Mouse (Mus musculus) megakaryocyte-erythroid progenitor cell, adult 5-6 weeks (primary cell): ENCODE measurements around the gene Rabgap1l. TPM values are rescaled to one million over a fixed set of nuclear protein-coding genes. Genes with fewer than 3 reads are reported as not detected.

Experiments
- ATAC-seq: replicated peaks from 2 replicates; pipeline ENCODE4 v1.8.0; 2016; ENCODE audit warnings: mild to moderate bottlenecking, inconsistent platforms; ENCODE audit not compliant: severe bottlenecking, poor library complexity, low FRiP score, low TSS enrichment
- total RNA-seq, 2 experiments: library from RNA; stranded (forward) in 1 of 2; stranded (reverse) in 1 of 2; fragments of 200-1000, 215-1000 nt in 1 of 2; fragments of >200 nt in 1 of 2; fragmentation: Nextera tagmentation in 1 of 2; gene quantifications; 2 replicates each; pipeline ENCODE4 v1.2.3; 2014 to 2017

Gene Rabgap1l
- total RNA-seq, 2 experiments from 2014 or later: 124 to 256 TPM

DNA sequence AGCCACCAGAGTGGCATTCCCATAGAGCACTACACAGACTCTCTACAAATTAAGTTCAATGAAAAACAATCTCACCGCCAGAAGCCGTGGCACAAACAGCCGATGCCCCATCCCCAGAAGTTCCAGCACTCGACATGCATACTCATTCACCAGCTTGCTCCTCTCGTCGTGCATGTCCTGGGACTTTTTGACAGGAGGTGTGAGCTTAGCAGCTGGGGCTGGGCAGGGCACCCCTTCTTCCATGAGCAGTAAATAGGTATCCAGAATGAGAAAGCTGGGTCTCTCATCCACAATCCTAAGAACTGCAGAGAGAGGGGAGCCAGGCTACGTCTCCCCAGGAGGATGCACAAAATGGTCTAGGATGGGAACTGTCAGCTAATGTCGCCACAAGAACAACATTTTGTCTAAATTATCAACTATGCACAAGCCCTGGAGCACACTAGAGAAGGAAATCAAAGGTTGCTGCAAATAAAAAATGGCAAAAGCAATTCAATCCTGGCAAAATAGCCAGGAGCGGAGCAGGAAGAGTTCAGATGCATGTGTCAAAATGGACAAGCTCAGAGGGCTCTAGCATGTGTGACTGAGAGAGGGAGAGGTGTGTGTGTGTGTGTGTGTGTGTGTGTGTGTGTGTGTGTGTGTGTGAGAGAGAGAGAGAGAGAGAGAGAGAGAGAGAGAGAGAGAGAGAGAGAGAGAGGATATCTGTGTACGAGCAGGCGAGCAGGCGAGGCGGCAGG, 441.7 kb downstream of the Rabgap1l start:
- ATAC-seq: no peak

DNA sequence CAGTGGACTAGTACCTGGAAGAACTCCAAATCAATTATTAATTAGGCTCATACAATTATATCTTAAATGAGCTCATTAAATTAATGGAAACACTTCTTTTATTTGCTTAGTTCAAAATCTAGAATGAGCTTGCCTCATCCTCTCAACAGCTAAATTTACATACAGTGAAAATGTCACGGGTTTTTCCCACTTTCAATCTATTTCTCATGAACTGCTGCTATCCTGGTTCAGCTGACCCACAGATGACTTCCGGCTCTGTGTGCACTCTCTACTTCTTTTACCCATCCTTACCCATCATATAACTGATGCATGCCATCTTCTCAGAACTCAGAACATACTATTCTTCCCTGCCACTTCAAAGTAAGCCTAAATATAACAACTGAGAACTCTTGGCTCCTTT, 452.4 kb downstream of the Rabgap1l start:
- ATAC-seq: no peak

DNA sequence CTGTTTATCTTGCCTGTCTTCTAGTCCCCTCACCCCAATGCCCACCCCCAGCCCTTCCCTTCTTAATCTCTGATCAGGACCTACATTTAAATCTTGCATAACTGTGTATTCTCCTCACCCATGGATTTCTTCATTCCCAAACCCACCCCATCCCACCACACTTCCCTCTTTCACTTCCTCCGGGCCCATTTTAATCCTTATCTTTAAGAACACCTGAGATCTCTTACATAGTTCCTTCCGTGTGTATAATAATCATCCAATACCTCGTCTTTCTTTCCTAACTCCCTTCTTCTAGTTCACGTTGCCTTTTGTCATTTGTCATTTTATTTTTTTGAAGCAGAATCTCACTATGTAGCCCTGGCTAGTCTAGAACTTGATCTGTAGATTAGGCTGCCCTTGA, 453.6 kb downstream of the Rabgap1l start:
- no peak for ATAC-seq

GRCm38 (mm10) chr1:160334791-160335190, 458.2 kb downstream of the Rabgap1l start:
- ATAC-seq: no peak

DNA sequence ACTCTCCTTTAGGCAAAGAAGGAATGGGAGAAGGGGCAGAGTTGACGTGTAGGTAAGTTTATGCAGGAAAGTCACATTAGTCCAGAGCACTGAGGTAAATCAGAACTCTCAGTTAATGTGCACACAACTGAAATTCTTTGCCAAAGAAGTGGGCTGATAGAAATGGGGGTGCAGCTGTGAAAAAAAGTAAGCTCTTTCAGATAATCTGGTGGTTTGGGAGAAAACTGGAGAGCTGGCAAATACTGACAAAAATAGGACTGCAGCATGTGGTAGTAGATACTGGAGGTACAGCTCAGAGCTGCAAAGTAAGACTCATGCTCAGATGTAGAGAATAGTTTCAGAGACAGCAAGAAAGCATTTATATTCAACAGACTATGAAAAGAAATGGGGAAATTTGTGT, 462.2 kb downstream of the Rabgap1l start:
- peak; percentile 71 for ATAC-seq

DNA sequence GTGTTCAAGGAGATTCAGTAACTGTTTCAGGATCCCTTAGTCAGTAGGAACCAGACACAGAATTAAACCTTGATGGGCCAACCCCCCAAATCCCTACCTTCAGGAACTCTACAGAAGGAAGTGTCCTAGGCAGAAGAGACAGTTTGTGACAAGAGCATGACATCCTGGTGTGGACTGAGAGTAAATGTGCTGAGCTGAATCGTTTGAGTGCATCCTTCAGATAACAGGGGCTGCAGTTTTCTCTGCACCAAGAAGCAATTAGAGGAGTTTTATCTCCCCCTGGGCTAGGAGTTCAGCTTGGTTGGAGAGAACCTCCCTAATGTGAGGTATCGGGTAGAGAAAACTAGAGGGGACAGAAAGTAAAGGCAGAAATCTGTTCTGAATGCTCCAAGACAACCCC, 462.8 kb downstream of the Rabgap1l start:
- peak; percentile 82 for ATAC-seq

GRCm38 (mm10) chr1:160329788-160330187, 463.2 kb downstream of the Rabgap1l start:
- peak; percentile 47 for ATAC-seq

DNA sequence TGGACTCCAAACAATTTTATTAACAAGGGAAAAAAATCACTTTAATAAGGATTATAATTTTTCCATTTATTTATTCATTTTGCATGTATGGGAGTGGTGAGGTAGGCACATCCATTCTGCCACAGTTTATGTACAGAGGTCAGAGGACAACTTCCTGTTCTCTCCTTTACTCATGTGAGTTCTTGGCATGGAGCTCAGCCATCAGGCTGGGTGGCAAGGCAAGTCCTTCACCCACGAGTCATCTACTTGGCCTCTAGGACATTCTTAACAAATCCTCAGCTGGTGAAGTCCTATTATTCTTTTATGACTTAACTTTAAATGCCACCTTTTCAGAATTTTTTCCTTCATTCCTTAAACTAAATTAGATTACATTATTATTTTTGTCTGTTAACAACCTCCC, 465.5 kb downstream of the Rabgap1l start:
- ATAC-seq: no peak

GRCm38 (mm10) chr1:160325542-160325941, 467.5 kb downstream of the Rabgap1l start:
- peak; percentile 74 for ATAC-seq

DNA sequence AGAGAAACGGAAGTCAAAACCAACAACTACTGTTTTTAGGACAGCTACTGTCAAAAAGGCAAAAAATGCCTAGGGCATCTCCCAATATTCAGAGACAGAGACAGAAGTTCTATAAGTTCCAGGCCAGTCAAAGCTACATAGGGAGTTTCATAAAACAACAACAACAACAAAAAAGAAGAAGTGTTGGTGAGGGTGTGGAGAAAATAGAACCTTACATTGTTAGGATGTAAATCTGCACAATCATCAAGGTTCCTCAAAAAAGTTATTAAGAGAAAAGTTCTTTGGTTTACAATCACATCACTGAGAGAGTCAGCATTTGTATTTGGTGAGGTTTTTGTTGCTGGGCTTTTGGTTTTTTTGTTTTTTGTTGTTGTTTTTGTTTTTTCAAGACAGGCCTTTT, 472.3 kb downstream of the Rabgap1l start:
- ATAC-seq: no peak

- ATAC-seq: no peak
These were observed 474.8 kb downstream of the Rabgap1l start for GRCm38 (mm10) chr1:160318057-160318725.

GRCm38 (mm10) chr1:160316239-160316638, 476.8 kb downstream of the Rabgap1l start:
- peak; percentile 56; the same call in 1 of the 2 replicates for ATAC-seq

DNA sequence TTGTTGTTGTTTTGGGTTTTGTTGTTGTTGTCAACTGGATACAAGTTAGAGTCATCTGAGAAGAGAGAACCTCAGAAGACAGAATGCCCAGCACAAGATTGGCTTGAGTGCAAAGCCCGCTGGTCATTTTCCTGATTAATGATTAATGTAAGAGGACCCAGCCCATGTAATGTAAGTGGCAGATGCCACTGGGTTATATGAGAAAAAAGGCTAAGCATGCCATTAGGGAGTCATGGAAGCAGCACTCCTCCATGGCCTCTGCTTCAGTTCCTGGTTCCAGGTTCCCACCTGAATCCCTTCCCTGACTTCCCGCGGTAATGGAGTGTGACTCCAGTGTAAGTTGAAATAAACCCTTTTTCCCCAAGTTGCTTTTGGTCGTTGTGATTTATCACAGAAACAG, 480.4 kb downstream of the Rabgap1l start:
- no peak for ATAC-seq

GRCm38 (mm10) chr1:160311861-160312260, 481.1 kb downstream of the Rabgap1l start:
- ATAC-seq: no peak

- ATAC-seq: no peak
These were observed 483.1 kb downstream of the Rabgap1l start for GRCm38 (mm10) chr1:160309951-160310350.

DNA sequence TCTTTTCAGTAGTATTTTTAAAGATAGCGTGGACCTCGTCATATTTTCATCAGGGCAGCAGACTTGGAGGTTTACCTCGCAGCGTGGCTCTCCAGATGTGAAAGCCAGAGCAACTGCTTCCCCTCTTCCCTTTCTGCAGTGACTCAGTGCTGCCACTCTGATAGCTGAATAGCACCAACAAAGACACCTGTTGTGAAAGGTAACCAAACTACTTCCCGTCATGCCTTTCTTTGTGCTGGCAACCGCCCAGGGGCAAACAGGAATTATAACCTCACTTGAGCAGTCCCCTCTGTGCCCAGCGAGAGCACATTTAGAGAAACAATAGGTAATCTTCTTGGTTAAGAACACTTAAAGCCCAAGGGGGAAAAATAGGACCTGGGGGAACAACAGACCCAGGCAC, 484.0 kb downstream of the Rabgap1l start:
- ATAC-seq: peak; percentile 32; the same call in 1 of the 2 replicates

DNA sequence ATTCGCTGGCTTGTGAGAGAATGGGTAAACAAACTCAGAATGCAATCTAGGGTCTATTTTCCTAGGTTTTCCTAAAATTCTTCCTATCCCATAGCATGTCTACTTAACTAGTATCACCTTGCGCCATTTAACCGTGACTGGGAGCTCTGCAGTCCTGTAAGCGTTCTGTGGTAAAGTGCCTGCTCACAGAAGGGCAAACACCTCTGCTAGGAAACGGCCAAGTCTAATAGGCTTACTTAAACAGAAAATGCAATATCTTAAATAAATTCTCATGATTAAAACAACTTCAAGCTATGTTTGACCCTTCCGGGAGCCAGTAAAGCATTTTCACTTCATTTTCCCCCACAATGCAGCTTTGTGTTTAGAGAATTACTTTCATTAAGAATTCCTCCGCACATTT, 484.5 kb downstream of the Rabgap1l start:
- no peak for ATAC-seq

DNA sequence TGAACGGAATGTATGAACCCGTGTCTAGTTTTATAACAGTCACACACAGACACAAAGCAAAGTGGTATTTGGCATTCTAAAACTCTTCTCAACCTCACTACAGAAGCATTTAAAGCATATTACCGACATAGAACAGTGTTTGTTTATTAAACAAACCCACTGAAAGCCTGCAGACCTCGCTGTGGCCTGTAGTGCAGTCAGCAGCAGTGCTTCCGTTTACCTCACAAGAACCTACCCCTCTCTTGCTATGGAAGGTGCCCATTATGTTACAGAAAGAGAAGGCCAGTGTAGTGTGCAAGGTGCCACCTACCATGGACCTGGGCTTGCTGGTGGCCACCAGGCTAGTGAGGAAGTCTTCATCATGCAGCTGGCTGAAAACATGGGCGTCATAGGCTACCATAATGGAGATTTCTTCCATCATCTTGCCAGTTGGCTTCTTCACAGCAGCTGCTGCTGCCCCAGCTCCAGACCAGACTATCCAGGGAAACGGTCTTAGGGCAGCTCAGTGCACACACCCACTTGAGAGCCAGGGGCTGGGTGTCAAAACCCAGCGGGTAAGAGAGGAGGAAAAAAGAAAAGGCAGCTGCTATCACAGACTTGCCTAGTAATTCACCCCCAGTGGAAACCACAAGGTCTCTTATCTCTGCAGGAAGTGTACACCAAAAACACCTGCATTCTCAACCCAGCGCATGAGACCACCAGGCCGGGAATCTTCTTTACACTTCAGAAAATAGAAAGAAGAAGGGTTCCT, 486.0 kb downstream of the Rabgap1l start:
- peak; percentile 72 for ATAC-seq

DNA sequence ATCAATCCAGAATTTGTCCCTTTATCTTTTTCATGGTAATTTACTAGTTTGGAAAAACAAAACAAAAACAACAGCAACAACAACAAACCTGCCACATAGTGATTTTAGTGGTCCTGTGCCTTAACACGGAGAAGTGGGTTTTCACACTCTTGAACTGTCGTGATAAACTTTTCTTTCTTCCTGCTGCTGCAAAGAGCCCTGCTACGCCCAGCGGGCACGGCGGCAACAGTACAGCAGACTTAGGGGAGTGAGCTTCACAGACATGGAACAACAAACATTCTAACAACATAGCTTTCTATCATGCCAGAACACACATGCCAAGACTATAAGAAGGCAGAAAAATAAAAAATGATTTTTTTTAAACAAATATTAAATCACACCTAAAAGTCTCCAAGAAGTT, 486.7 kb downstream of the Rabgap1l start:
- ATAC-seq: no peak

GRCm38 (mm10) chr1:160305826-160306225, 487.2 kb downstream of the Rabgap1l start:
- ATAC-seq: no peak
